Mouse (Mus musculus): ENCODE measurements around the gene Mrpl16. TPM values are rescaled to one million over a fixed set of nuclear protein-coding genes. Genes with fewer than 3 reads are reported as not detected.

The Mrpl16 gene
- total and polyA plus RNA-seq, 3 experiments = 41.8 to 109 (median 99.5) TPM

DNA sequence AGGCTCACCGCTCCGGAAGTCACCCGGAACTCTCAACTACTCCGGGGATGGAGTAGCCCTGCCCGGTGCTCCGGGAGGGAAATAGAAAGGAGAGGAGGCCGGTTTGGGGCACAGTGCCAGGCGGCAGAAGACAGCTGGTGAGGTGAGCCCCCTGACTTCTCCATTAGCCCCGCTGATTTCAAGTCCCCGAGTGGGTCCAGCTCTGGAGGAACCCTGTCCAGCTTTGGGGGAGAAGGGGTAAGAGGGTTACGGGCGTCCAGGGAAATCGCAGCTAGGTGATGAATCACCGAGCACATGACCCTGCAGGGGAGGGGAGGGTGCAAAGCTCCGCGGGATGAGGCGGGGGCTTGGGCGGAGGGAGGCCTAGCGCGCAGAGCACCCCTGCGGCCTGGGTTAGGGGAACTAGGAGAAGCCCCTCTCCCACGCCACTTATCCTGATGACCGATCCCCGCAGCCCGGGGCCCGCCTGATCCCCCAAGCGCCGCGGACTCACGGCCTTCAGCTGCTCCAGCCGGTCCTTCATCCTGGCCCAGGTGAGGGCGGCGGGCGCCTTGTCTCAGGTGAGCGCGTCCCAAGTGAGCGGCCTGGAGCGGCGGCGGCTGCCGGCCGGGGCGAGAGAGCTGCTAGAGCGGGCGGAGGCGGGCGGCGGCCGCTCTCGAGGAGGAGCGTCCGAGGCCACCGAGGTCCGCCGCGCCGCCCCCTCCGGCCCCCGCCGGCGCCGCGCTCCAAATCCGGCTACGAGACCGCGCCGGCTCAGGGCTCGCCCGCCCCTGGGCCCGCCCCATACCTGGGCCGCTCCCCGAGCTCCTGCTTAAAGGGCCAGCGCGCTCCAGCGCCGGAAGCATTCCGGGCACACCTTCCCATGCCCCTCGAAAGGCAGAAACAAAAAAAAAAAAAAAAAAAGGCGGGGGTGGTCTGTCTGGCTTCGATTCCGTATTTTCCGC, 48.3 kb downstream of the Mrpl16 start:
- intact Hi-C loops (cut with DNase I) = loop anchor here (2.0 to 10.0 kb wide), 2 partner anchors 14 to 186 kb away; no protein-coding TSS in a partner anchor
- DNase-seq = peak; percentile 81 to 83
- Histone ChIP-seq H3K4me1 (ENCODE audit: control insufficient read depth, insufficient read depth, low read length) (peaks cover 3% of the 10 kb centered on the region), H3K79me2 (replicated peaks; ENCODE audit: control insufficient read depth, insufficient read depth, low read length) (no peaks in the 10 kb centered on the region), H3K4me3 (peak overlapping the region; percentile 65), H3K36me3 (ENCODE audit: control insufficient read depth, insufficient read depth, low read length) (no peaks in the 10 kb centered on the region), H3K27me3 (ENCODE audit: control insufficient read depth, insufficient read depth, low read length) (no peaks in the 10 kb centered on the region), H3K27ac (peak overlapping the region; percentile 89), H3K9ac (ENCODE audit: low read depth, low read length) (peak overlapping the region; percentile 94)
- under 1% methylated on average over 83 of the region's 83 CpGs for WGBS
- TF ChIP-seq CTCF (IDR thresholded peaks at IDR 0.05) (no peak), POLR2A (IDR thresholded peaks at IDR 0.05; ENCODE audit: insufficient read depth, low read depth, low read length) (no peak), EP300 (IDR thresholded peaks at IDR 0.05; ENCODE audit: insufficient read depth, low read depth, low read length) (no peak)

DNA sequence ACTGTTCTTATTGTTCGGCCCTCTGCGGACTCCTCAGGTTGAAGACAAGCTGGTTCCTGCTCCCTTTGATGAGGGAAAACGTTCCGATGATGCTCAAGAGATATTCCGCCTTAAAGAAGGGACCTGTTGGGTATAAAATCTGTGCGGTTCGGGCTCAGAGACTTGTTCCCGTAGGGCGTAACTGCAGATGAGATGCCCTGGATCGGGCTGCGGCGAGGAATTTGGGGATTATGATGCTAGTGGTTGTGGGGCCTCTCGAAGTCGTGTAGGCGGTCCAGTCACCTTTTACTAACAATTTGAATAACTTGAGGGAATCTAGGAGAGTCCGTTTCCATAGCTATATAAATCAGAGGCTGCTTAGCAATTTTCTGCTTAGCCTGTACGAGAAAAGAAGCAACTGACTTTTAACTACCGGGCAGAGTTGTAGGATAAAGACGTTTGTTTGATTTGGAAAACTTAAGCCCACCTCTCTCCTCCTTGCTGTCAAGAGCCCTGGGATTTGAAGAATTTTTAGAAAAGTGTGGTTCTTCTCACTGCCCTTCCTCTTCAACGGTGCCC, 49.0 kb downstream of the Mrpl16 start, which contains the start of gene Stx3:
Stx3 (minus strand) TSS at position 261 of the 558 bp plus-strand sequence.
- Histone ChIP-seq H3K4me1 (ENCODE audit: control insufficient read depth, insufficient read depth, low read length) (peaks cover 3% of the 10 kb centered on the region), H3K4me3 (peak within 1 kb of the TSS; percentile 65), H3K27ac (peak within 1 kb of the TSS; percentile 89), H3K79me2 (replicated peaks; ENCODE audit: control insufficient read depth, insufficient read depth, low read length) (no peaks in the 10 kb centered on the region), H3K9ac (ENCODE audit: low read depth, low read length) (peak within 1 kb of the TSS; percentile 94), H3K36me3 (ENCODE audit: control insufficient read depth, insufficient read depth, low read length) (no peaks in the 10 kb centered on the region), H3K27me3 (ENCODE audit: control insufficient read depth, insufficient read depth, low read length) (no peaks in the 10 kb centered on the region)
- DNase-seq = no peak
- no peak for TF ChIP-seq EP300 (IDR thresholded peaks at IDR 0.05; ENCODE audit: insufficient read depth, low read depth, low read length)
- no peak for TF ChIP-seq CTCF (IDR thresholded peaks at IDR 0.05)
- no peak for TF ChIP-seq POLR2A (IDR thresholded peaks at IDR 0.05; ENCODE audit: insufficient read depth, low read depth, low read length)
- intact Hi-C loops (cut with DNase I) = loop anchor here (2.0 to 10.0 kb wide), 2 partner anchors 14 to 186 kb away; no protein-coding TSS in a partner anchor
- WGBS = under 1% methylated on average over 20 of the region's 20 CpGs

- H3K79me2 ChIP-seq (replicated peaks; ENCODE audit: control insufficient read depth, insufficient read depth, low read length) = no peaks in the 10 kb centered on the region
- peak overlapping the region; percentile 65 for H3K4me3 ChIP-seq
- H3K9ac ChIP-seq (ENCODE audit: low read depth, low read length) = peak overlapping the region; percentile 46
- no peaks in the 10 kb centered on the region for H3K36me3 ChIP-seq (ENCODE audit: control insufficient read depth, insufficient read depth, low read length)
- WGBS = under 1% methylated on average over 15 of the region's 15 CpGs
- intact Hi-C loops (cut with DNase I) = loop anchor here (1.0 to 10.0 kb wide), 3 partner anchors 15 to 185 kb away; no protein-coding TSS in a partner anchor
- DNase-seq = peak; percentile 83 to 87
- H3K27ac ChIP-seq = peak overlapping the region; percentile 89
- H3K4me1 ChIP-seq (ENCODE audit: control insufficient read depth, insufficient read depth, low read length) = peaks cover 3% of the 10 kb centered on the region
- H3K27me3 ChIP-seq (ENCODE audit: control insufficient read depth, insufficient read depth, low read length) = no peaks in the 10 kb centered on the region
- TF ChIP-seq POLR2A (IDR thresholded peaks at IDR 0.05; ENCODE audit: insufficient read depth, low read depth, low read length) (no peak), EP300 (IDR thresholded peaks at IDR 0.05; ENCODE audit: insufficient read depth, low read depth, low read length) (peak; percentile 60; the same call in 1 of the 2 replicates), CTCF (IDR thresholded peaks at IDR 0.05) (peak; percentile 79)
Observed at GRCm38 (mm10) chr19:11819800-11820199, 49.6 kb downstream of the Mrpl16 start.

- Histone ChIP-seq H3K4me3 (peak overlapping the region; percentile 65), H3K27me3 (ENCODE audit: control insufficient read depth, insufficient read depth, low read length) (no peaks in the 10 kb centered on the region), H3K9ac (ENCODE audit: low read depth, low read length) (no peak overlapping the region), H3K79me2 (replicated peaks; ENCODE audit: control insufficient read depth, insufficient read depth, low read length) (no peaks in the 10 kb centered on the region), H3K36me3 (ENCODE audit: control insufficient read depth, insufficient read depth, low read length) (no peaks in the 10 kb centered on the region), H3K27ac (no peak overlapping the region), H3K4me1 (ENCODE audit: control insufficient read depth, insufficient read depth, low read length) (no peaks in the 10 kb centered on the region; the same call in 1 of the 2 replicates)
- intact Hi-C loops (cut with DNase I) = loop anchor here (1.0 kb wide), 1 partner anchor 43 kb away; no protein-coding TSS in a partner anchor
- 25% methylated on average over 6 of the region's 6 CpGs for WGBS
- no peak for DNase-seq
- TF ChIP-seq EP300 (IDR thresholded peaks at IDR 0.05; ENCODE audit: insufficient read depth, low read depth, low read length) = peak; percentile 1; the same call in 1 of the 2 replicates
- no peak; the same call in 1 of the 2 replicates for TF ChIP-seq CTCF (IDR thresholded peaks at IDR 0.05)
- no peak for TF ChIP-seq POLR2A (IDR thresholded peaks at IDR 0.05; ENCODE audit: insufficient read depth, low read depth, low read length)
Observed at GRCm38 (mm10) chr19:11820211-11820610, 50.0 kb downstream of the Mrpl16 start.

DNA sequence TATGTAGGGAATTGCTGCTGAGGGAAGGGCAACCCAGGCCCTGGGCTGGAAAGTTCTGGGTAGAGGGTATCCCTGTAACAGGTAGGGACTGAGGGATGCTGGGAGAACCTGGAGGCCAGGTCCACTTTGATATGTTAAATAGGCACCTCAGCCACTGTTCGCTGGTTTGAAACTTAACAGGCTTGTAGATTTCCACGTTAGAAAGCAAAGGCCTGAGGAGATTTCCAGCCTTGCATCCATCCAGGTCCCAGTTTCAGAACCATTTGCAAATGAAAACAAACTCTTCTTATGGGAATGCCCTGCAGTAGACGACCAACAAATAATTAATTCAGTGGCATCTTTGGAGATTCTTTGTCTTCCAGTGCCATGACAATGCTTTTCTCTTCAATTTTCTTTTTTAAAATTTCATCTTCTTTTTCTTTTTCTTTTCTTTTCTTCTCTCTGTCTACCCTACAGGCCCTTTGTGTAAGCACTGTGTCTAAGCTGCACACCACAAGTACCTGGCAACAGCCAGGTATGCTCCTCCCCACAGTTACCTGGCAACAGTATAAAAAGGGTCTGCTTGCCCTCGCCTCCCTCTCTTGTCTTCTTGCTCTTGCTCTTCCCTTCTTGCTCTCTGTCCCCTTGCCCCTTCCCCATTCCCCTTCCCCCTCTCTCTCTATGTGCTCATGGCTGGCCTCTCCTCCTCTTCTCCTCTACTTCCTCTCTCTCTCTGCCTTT, 53.3 kb downstream of the Mrpl16 start:
- no peak for DNase-seq
- TF ChIP-seq POLR2A (IDR thresholded peaks at IDR 0.05; ENCODE audit: insufficient read depth, low read depth, low read length) = no peak
- TF ChIP-seq CTCF (IDR thresholded peaks at IDR 0.05) = no peak
- no peak for TF ChIP-seq EP300 (IDR thresholded peaks at IDR 0.05; ENCODE audit: insufficient read depth, low read depth, low read length)
- H3K4me3 ChIP-seq = no peak overlapping the region
- no peak overlapping the region for H3K27ac ChIP-seq
- no peaks in the 10 kb centered on the region for H3K4me1 ChIP-seq (ENCODE audit: control insufficient read depth, insufficient read depth, low read length)
- 56% methylated on average over 4 of the region's 4 CpGs for WGBS
- no peaks in the 10 kb centered on the region for H3K36me3 ChIP-seq (ENCODE audit: control insufficient read depth, insufficient read depth, low read length)
- intact Hi-C loops (cut with DNase I) = no loop called here
- no peak overlapping the region for H3K9ac ChIP-seq (ENCODE audit: low read depth, low read length)
- no peaks in the 10 kb centered on the region for H3K27me3 ChIP-seq (ENCODE audit: control insufficient read depth, insufficient read depth, low read length)
- H3K79me2 ChIP-seq (replicated peaks; ENCODE audit: control insufficient read depth, insufficient read depth, low read length) = no peaks in the 10 kb centered on the region

Other genes with a start within 250 kb of the Mrpl16 start
- gene Ms4a4d, start 233.6 kb upstream of the Mrpl16 start, total RNA-seq (2021) = 1 to 10 TPM; 6.9 to 8.0 TPM
- gene Ms4a4d, start 233.6 kb upstream of the Mrpl16 start, polyA plus RNA-seq (2012; rRNA removed) = 16.0 and 19.6 TPM in 2 replicates
- 1 to 10 TPM; 3.6 to 3.9 TPM for gene Ms4a6d, start 165.5 kb upstream of the Mrpl16 start, total RNA-seq (2021)
- 1.8 and 2.7 TPM in 2 replicates for gene Ms4a6d, start 165.5 kb upstream of the Mrpl16 start, polyA plus RNA-seq (2012; rRNA removed)
- under 1 TPM in 1 of 2 experiments, not detected in 1; 0.16 TPM for gene Ms4a2, start 146.7 kb upstream of the Mrpl16 start, total RNA-seq (2021)
- 0.12 and 0.18 TPM in 2 replicates for gene Ms4a2, start 146.7 kb upstream of the Mrpl16 start, polyA plus RNA-seq (2012; rRNA removed)
- not detected for gene Ms4a3, start 129.5 kb upstream of the Mrpl16 start, total RNA-seq (2021)
- gene Ms4a3, start 129.5 kb upstream of the Mrpl16 start, polyA plus RNA-seq (2012; rRNA removed) = not detected in 2 replicates
- gene Oosp2, start 109.8 kb upstream of the Mrpl16 start, total RNA-seq (2021) = not detected
- gene Oosp2, start 109.8 kb upstream of the Mrpl16 start, polyA plus RNA-seq (2012; rRNA removed) = not detected in 2 replicates
- not detected for gene Oosp1, start 79.2 kb upstream of the Mrpl16 start, total RNA-seq (2021)
- gene Oosp1, start 79.2 kb upstream of the Mrpl16 start, polyA plus RNA-seq (2012; rRNA removed) = not detected in 2 replicates
- not detected for gene Oosp3, start 73.3 kb upstream of the Mrpl16 start, total RNA-seq (2021)
- gene Oosp3, start 73.3 kb upstream of the Mrpl16 start, polyA plus RNA-seq (2012; rRNA removed) = not detected in 2 replicates
- not detected for gene Gif, start 22.8 kb upstream of the Mrpl16 start, total RNA-seq (2021)
- gene Gif, start 22.8 kb upstream of the Mrpl16 start, polyA plus RNA-seq (2012; rRNA removed) = not detected in 2 replicates
- gene Stx3, start 49.0 kb downstream of the Mrpl16 start, total RNA-seq (2021) = 1 to 10 TPM; 3.6 to 3.9 TPM
- 3.9 and 6.1 TPM in 2 replicates for gene Stx3, start 49.0 kb downstream of the Mrpl16 start, polyA plus RNA-seq (2012; rRNA removed)
- not detected for gene Olfr1417, start 68.8 kb downstream of the Mrpl16 start, total RNA-seq (2021)
- not detected in 2 replicates for gene Olfr1417, start 68.8 kb downstream of the Mrpl16 start, polyA plus RNA-seq (2012; rRNA removed)
- not detected for gene Olfr1418, start 90.7 kb downstream of the Mrpl16 start, total RNA-seq (2021)
- gene Olfr1418, start 90.7 kb downstream of the Mrpl16 start, polyA plus RNA-seq (2012; rRNA removed) = not detected in 2 replicates
- not detected for gene Olfr1419, start 104.7 kb downstream of the Mrpl16 start, total RNA-seq (2021)
- gene Olfr1419, start 104.7 kb downstream of the Mrpl16 start, polyA plus RNA-seq (2012; rRNA removed) = not detected in 2 replicates
- not detected for gene Olfr1420, start 116.2 kb downstream of the Mrpl16 start, total RNA-seq (2021)
- not detected in 2 replicates for gene Olfr1420, start 116.2 kb downstream of the Mrpl16 start, polyA plus RNA-seq (2012; rRNA removed)
- gene Patl1, start 142.0 kb downstream of the Mrpl16 start, total RNA-seq (2021) = 10 to 100 TPM; 28.6 to 32.7 TPM
- gene Patl1, start 142.0 kb downstream of the Mrpl16 start, polyA plus RNA-seq (2012; rRNA removed) = 19.3 and 23.2 TPM in 2 replicates
- gene Osbp, start 195.6 kb downstream of the Mrpl16 start, total RNA-seq (2021) = 10 to 100 TPM; 81.7 to 95.1 TPM
- 33.8 and 57.2 TPM in 2 replicates for gene Osbp, start 195.6 kb downstream of the Mrpl16 start, polyA plus RNA-seq (2012; rRNA removed)